Mouse (Mus musculus) forebrain, embryonic 15.5 days (tissue): Measurements from ENCODE around the gene Amh. TPM values are rescaled to one million over a fixed set of nuclear protein-coding genes. Genes with fewer than 3 reads are reported as not detected.

Source experiments
- ATAC-seq: fragments of 200-750 bp; cut with Nextera tagmentation; replicated peaks from 2 replicates; pipeline ENCODE4 v1.8.0; 2017; ENCODE audit warnings: mild to moderate bottlenecking, moderate TSS enrichment, moderate library complexity
- H3K27ac ChIP-seq: fragments of 300-500 bp; sonication (generic); replicated peaks from 2 replicates; pipeline ENCODE4 v1.5.1; 2015; ENCODE audit warnings: mild to moderate bottlenecking, inconsistent platforms
- H3K27me3 ChIP-seq: fragments of 300-500 bp; sonication (generic); 2 replicates; pipeline ENCODE4 v1.6.1; 2015; ENCODE audit warnings: inconsistent platforms
- H3K36me3 ChIP-seq: fragments of 300-500 bp; sonication (generic); 2 replicates; pipeline ENCODE4 v1.6.1; 2015; ENCODE audit warnings: mild to moderate bottlenecking, inconsistent platforms
- H3K4me1 ChIP-seq: fragments of 300-500 bp; sonication (generic); 2 replicates; pipeline ENCODE4 v1.6.1; 2015; ENCODE audit warnings: inconsistent platforms
- H3K4me2 ChIP-seq: fragments of 300-500 bp; sonication (generic); replicated peaks from 2 replicates; pipeline ENCODE4 v1.6.1; 2015; ENCODE audit warnings: mild to moderate bottlenecking, inconsistent platforms
- H3K4me3 ChIP-seq: fragments of 300-500 bp; sonication (generic); 2 replicates; pipeline ENCODE4 v1.5.1; 2015; ENCODE audit warnings: mild to moderate bottlenecking, inconsistent platforms
- H3K9ac ChIP-seq: fragments of 300-500 bp; sonication (generic); replicated peaks from 2 replicates; pipeline ENCODE4 v1.6.1; 2015; ENCODE audit warnings: mild to moderate bottlenecking, inconsistent platforms
- H3K9me3 ChIP-seq: fragments of 300-500 bp; sonication (generic); 2 replicates; pipeline ENCODE4 v1.6.1; 2016; ENCODE audit warnings: inconsistent platforms
- WGBS: fragments of 180-500 bp; shearing (Covaris S2); methylation state at CpG from one replicate; pipeline ENCODE4 v1.1.7; 2015; ENCODE audit warnings: mixed read lengths; 5-methylcytosine and 5-hydroxymethylcytosine counted together
- polyA plus RNA-seq: library from polyadenylated mRNA; unstranded; fragments of >200 nt; fragmentation: Nextera tagmentation; extraction: Ambion mirVana; gene quantifications from 2 replicates; pipeline ENCODE4 v1.2.1, GENCODE M21; 2015

The Amh gene
- 0.10 TPM in 2 replicates for polyA plus RNA-seq

- no peak within 1 kb of the TSS for H3K27ac ChIP-seq
- H3K9me3 ChIP-seq, result no peaks in the 10 kb centered on the region
- ATAC-seq, result no peak
- 65% methylated on average over 6 of the region's 6 CpGs for WGBS
- H3K4me1 ChIP-seq, result peaks cover 32% of the 10 kb centered on the region
- H3K4me2 ChIP-seq, result no peak within 1 kb of the TSS
- peaks cover 37% of the 10 kb centered on the region for H3K36me3 ChIP-seq
- peaks cover 21% of the 10 kb centered on the region; the same call in 1 of the 2 replicates for H3K27me3 ChIP-seq
- H3K9ac ChIP-seq, result no peak within 1 kb of the TSS
- no peak within 1 kb of the TSS for H3K4me3 ChIP-seq
Measured at GRCm38 (mm10) chr10:80804916-80805315, at the start of gene Amh. Gene Amh, plus strand, starts transcription at chr10:80805243.

GRCm38 (mm10) chr10:80755291-80756015 is 49.6 kb upstream of the Amh start:
- ATAC-seq, result peak; percentile 3; the same call in 1 of the 2 replicates
- no peaks in the 10 kb centered on the region for H3K27me3 ChIP-seq
- under 1% methylated on average over 74 of the region's 75 CpGs for WGBS
- H3K9ac ChIP-seq, result peak overlapping the region; percentile 85
- H3K4me1 ChIP-seq, result peaks cover 58% of the 10 kb centered on the region
- no peaks in the 10 kb centered on the region for H3K36me3 ChIP-seq
- H3K4me3 ChIP-seq, result peak overlapping the region; percentile 69
- peak overlapping the region; percentile 90 for H3K4me2 ChIP-seq
- peak overlapping the region; percentile 81 for H3K27ac ChIP-seq
- H3K9me3 ChIP-seq, result no peaks in the 10 kb centered on the region

- Histone ChIP-seq H3K4me2 (peak overlapping the region; percentile 90), H3K9me3 (no peaks in the 10 kb centered on the region), H3K27ac (no peak overlapping the region), H3K27me3 (no peaks in the 10 kb centered on the region), H3K4me1 (peaks cover 64% of the 10 kb centered on the region), H3K9ac (peak overlapping the region; percentile 85), H3K36me3 (no peaks in the 10 kb centered on the region), H3K4me3 (peak overlapping the region; percentile 69)
- no peak for ATAC-seq
- WGBS, result 28% methylated on average over 3 of the region's 3 CpGs
Measured at GRCm38 (mm10) chr10:80756099-80756498, 48.9 kb upstream of the Amh start.

GRCm38 (mm10) chr10:80756509-80756908 is 48.5 kb upstream of the Amh start:
- Histone ChIP-seq H3K9ac (peak overlapping the region; percentile 85), H3K4me2 (peak overlapping the region; percentile 90), H3K4me3 (peak overlapping the region; percentile 69), H3K4me1 (peaks cover 61% of the 10 kb centered on the region), H3K27ac (no peak overlapping the region), H3K36me3 (no peaks in the 10 kb centered on the region), H3K27me3 (no peaks in the 10 kb centered on the region), H3K9me3 (no peaks in the 10 kb centered on the region)
- no peak for ATAC-seq
- whole genome bisulfite sequencing, result 67% methylated on average over 2 of the region's 2 CpGs

- H3K4me2 ChIP-seq, result peak overlapping the region; percentile 90
- ATAC-seq, result no peak
- H3K9me3 ChIP-seq, result no peaks in the 10 kb centered on the region
- peak overlapping the region; percentile 69 for H3K4me3 ChIP-seq
- no peak overlapping the region for H3K27ac ChIP-seq
- peaks cover 60% of the 10 kb centered on the region for H3K4me1 ChIP-seq
- H3K9ac ChIP-seq, result peak overlapping the region; percentile 85; the same call in 1 of the 2 replicates
- no peaks in the 10 kb centered on the region for H3K36me3 ChIP-seq
- H3K27me3 ChIP-seq, result no peaks in the 10 kb centered on the region
- WGBS, result 71% methylated on average over 4 of the region's 4 CpGs
Measured at GRCm38 (mm10) chr10:80756967-80757366, 48.1 kb upstream of the Amh start.

- Histone ChIP-seq H3K4me1 (peaks cover 54% of the 10 kb centered on the region), H3K4me3 (peak overlapping the region; percentile 5; the same call in 1 of the 2 replicates), H3K27me3 (no peaks in the 10 kb centered on the region), H3K4me2 (peak overlapping the region; percentile 8; the same call in 1 of the 2 replicates), H3K36me3 (no peaks in the 10 kb centered on the region), H3K9me3 (no peaks in the 10 kb centered on the region), H3K9ac (no peak overlapping the region), H3K27ac (no peak overlapping the region)
- 35% methylated on average over 5 of the region's 5 CpGs for WGBS
- ATAC-seq, result no peak
Measured at GRCm38 (mm10) chr10:80757717-80758116, 47.3 kb upstream of the Amh start.

- no peaks in the 10 kb centered on the region for H3K27me3 ChIP-seq
- no peaks in the 10 kb centered on the region for H3K9me3 ChIP-seq
- H3K9ac ChIP-seq, result no peak overlapping the region
- H3K4me1 ChIP-seq, result peaks cover 54% of the 10 kb centered on the region
- no peak overlapping the region for H3K27ac ChIP-seq
- H3K4me2 ChIP-seq, result no peak overlapping the region
- WGBS, result 92% methylated on average over 7 of the region's 7 CpGs
- H3K4me3 ChIP-seq, result no peak overlapping the region
- no peaks in the 10 kb centered on the region for H3K36me3 ChIP-seq
- no peak for ATAC-seq
Measured at GRCm38 (mm10) chr10:80758651-80759050, 46.4 kb upstream of the Amh start.

- Histone ChIP-seq H3K9ac (no peak overlapping the region), H3K27ac (no peak overlapping the region), H3K4me1 (peaks cover 48% of the 10 kb centered on the region), H3K4me2 (no peak overlapping the region), H3K27me3 (no peaks in the 10 kb centered on the region), H3K4me3 (no peak overlapping the region), H3K36me3 (peaks cover 3% of the 10 kb centered on the region; the same call in 1 of the 2 replicates), H3K9me3 (no peaks in the 10 kb centered on the region)
- 92% methylated on average over 4 of the region's 4 CpGs for WGBS
- ATAC-seq, result no peak
Measured at GRCm38 (mm10) chr10:80760596-80761524, 44.2 kb upstream of the Amh start.

- Histone ChIP-seq H3K27ac (no peak overlapping the region), H3K4me3 (no peak overlapping the region), H3K9ac (no peak overlapping the region), H3K4me2 (no peak overlapping the region), H3K36me3 (peaks cover 13% of the 10 kb centered on the region), H3K4me1 (peaks cover 39% of the 10 kb centered on the region), H3K27me3 (no peaks in the 10 kb centered on the region), H3K9me3 (no peaks in the 10 kb centered on the region)
- ATAC-seq, result no peak
- WGBS, result 84% methylated on average over 3 of the region's 3 CpGs
Measured at GRCm38 (mm10) chr10:80761821-80762220, 43.2 kb upstream of the Amh start.

- 92% methylated on average over 2 of the region's 2 CpGs for WGBS
- Histone ChIP-seq H3K27ac (no peak overlapping the region), H3K4me2 (no peak overlapping the region), H3K4me3 (no peak overlapping the region), H3K9ac (no peak overlapping the region), H3K9me3 (no peaks in the 10 kb centered on the region), H3K27me3 (no peaks in the 10 kb centered on the region), H3K4me1 (peaks cover 23% of the 10 kb centered on the region), H3K36me3 (peaks cover 27% of the 10 kb centered on the region)
- no peak for ATAC-seq
Measured at GRCm38 (mm10) chr10:80763502-80763901, 41.5 kb upstream of the Amh start.

- no peak for ATAC-seq
- Histone ChIP-seq H3K4me1 (peaks cover 6% of the 10 kb centered on the region), H3K4me3 (no peak overlapping the region), H3K4me2 (no peak overlapping the region), H3K27ac (no peak overlapping the region), H3K9me3 (no peaks in the 10 kb centered on the region), H3K36me3 (peaks cover 47% of the 10 kb centered on the region), H3K27me3 (no peaks in the 10 kb centered on the region), H3K9ac (no peak overlapping the region)
- 88% methylated on average over 2 of the region's 2 CpGs for WGBS
Measured at GRCm38 (mm10) chr10:80765746-80766145, 39.3 kb upstream of the Amh start.
